Comparison of ENCODE assay signal across 25 mouse cellular contexts in the genomic region with DNA sequence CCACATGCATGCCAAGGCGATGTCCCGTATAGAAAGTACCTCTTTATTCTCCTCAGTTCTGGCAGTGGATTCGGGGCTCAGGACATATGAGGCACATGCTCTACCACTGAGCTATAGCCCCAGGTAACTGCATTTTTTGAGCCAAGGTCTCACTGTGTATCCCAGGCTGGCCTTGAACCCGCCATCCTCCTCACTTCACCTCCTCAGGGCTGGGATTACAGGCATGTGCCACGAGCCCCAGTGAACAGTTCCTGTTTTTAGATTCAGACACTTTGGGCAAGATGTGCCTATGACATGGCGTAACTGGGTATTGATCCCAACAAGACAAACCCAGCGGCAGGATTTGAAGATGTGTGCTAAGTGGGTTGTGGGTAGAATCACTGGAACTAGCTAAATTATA.
DNase-seq lines count a peak whose midpoint lies in the region; ATAC-seq lines count a peak whose summit lies in the region.
"Had no signal": no experiment of that assay in that cellular context is flagged by ENCODE, and none has a peak within 500 bp of the region (broad histone marks: within the 10 kb centered on the region; RNA-seq: fewer than 3 reads in every experiment).

No protein-coding gene starts in this region.

- no peaks in the 10 kb centered on the region for H3K36me3 ChIP-seq in embryonic facial prominence, embryonic 12.5 days
- H3K36me3 ChIP-seq in embryonic facial prominence, embryonic 10.5 days (replicated peaks), result no peaks in the 10 kb centered on the region
- no peaks in the 10 kb centered on the region for H3K36me3 ChIP-seq in hindbrain, embryonic 16.5 days (ENCODE audit: control insufficient read depth, insufficient read depth, low read length)
- H3K36me3 ChIP-seq in hindbrain, embryonic 10.5 days, result no peaks in the 10 kb centered on the region
- no peaks in the 10 kb centered on the region for H3K36me3 ChIP-seq in embryonic facial prominence, embryonic 13.5 days
- no peaks in the 10 kb centered on the region for H3K36me3 ChIP-seq in neural tube, embryonic 15.5 days
- no peaks in the 10 kb centered on the region for H3K36me3 ChIP-seq in midbrain, embryonic 11.5 days (ENCODE audit: control insufficient read depth, insufficient read depth, low read length)
- H3K36me3 ChIP-seq: forebrain, embryonic 10.5 days; G1E; heart, embryonic 15.5 days; intestine, embryonic 15.5 days had no signal

- 85% methylated on average over 7 of the region's 7 CpGs for WGBS in embryonic facial prominence, embryonic 12.5 days
- WGBS in embryonic facial prominence, embryonic 10.5 days, result 95% methylated on average over 7 of the region's 7 CpGs
- 82% methylated on average over 7 of the region's 7 CpGs for WGBS in hindbrain, embryonic 16.5 days
- WGBS in hindbrain, embryonic 10.5 days, result 93% methylated on average over 7 of the region's 7 CpGs
- 82% methylated on average over 7 of the region's 7 CpGs for WGBS in embryonic facial prominence, embryonic 13.5 days
- 78% methylated on average over 7 of the region's 7 CpGs for WGBS in neural tube, embryonic 15.5 days
- WGBS in midbrain, embryonic 11.5 days, result 89% methylated on average over 7 of the region's 7 CpGs

- no peak overlapping the region for H3K4me3 ChIP-seq in embryonic facial prominence, embryonic 12.5 days
- no peak overlapping the region for H3K4me3 ChIP-seq in embryonic facial prominence, embryonic 10.5 days
- H3K4me3 ChIP-seq in hindbrain, embryonic 16.5 days (ENCODE audit: low read length), result no peak overlapping the region
- no peak overlapping the region for H3K4me3 ChIP-seq in hindbrain, embryonic 10.5 days
- no peak overlapping the region for H3K4me3 ChIP-seq in embryonic facial prominence, embryonic 13.5 days
- no peak overlapping the region for H3K4me3 ChIP-seq in neural tube, embryonic 15.5 days (replicated peaks)
- H3K4me3 ChIP-seq in midbrain, embryonic 11.5 days (ENCODE audit: low read depth, low read length), result no peak overlapping the region
- H3K4me3 ChIP-seq: forebrain, embryonic 10.5 days; gastrocnemius, adult 2 months; heart, adult 2 months; heart, embryonic 15.5 days; intestine, embryonic 15.5 days had no signal

- H3K4me2 ChIP-seq in embryonic facial prominence, embryonic 12.5 days (replicated peaks), result no peak overlapping the region
- no peak overlapping the region for H3K4me2 ChIP-seq in hindbrain, embryonic 16.5 days (ENCODE audit: low read length)
- no peak overlapping the region for H3K4me2 ChIP-seq in embryonic facial prominence, embryonic 13.5 days
- no peak overlapping the region for H3K4me2 ChIP-seq in neural tube, embryonic 15.5 days
- no peak overlapping the region for H3K4me2 ChIP-seq in midbrain, embryonic 11.5 days
- H3K4me2 ChIP-seq: heart, embryonic 11.5 days; heart, embryonic 15.5 days; intestine, embryonic 15.5 days had no signal

- H3K27me3 ChIP-seq in embryonic facial prominence, embryonic 12.5 days, result no peaks in the 10 kb centered on the region
- H3K27me3 ChIP-seq in embryonic facial prominence, embryonic 10.5 days (replicated peaks; ENCODE audit: low read depth, poor library complexity, severe bottlenecking), result no peaks in the 10 kb centered on the region
- H3K27me3 ChIP-seq in hindbrain, embryonic 16.5 days (replicated peaks; ENCODE audit: control insufficient read depth, insufficient read depth, low read length), result no peaks in the 10 kb centered on the region
- H3K27me3 ChIP-seq in hindbrain, embryonic 10.5 days (ENCODE audit: insufficient read depth, poor library complexity, severe bottlenecking), result no peaks in the 10 kb centered on the region
- H3K27me3 ChIP-seq in embryonic facial prominence, embryonic 13.5 days, result no peaks in the 10 kb centered on the region
- H3K27me3 ChIP-seq in neural tube, embryonic 15.5 days (replicated peaks), result no peaks in the 10 kb centered on the region
- no peaks in the 10 kb centered on the region for H3K27me3 ChIP-seq in midbrain, embryonic 11.5 days (ENCODE audit: control insufficient read depth, insufficient read depth, low read length)
- H3K27me3 ChIP-seq: heart, embryonic 15.5 days; intestine, embryonic 15.5 days had no signal

- no peak for ATAC-seq in embryonic facial prominence, embryonic 12.5 days (ENCODE audit: insufficient number of reproducible peaks, insufficient read depth, low FRiP score, low TSS enrichment)
- peak; percentile 30; the same call in 1 of the 2 replicates for ATAC-seq in hindbrain, embryonic 16.5 days
- ATAC-seq in embryonic facial prominence, embryonic 13.5 days (ENCODE audit: insufficient number of reproducible peaks, insufficient read depth, low FRiP score, low TSS enrichment, low read depth), result no peak
- no peak for ATAC-seq in neural tube, embryonic 15.5 days (ENCODE audit: low FRiP score)
- no peak for ATAC-seq in midbrain, embryonic 11.5 days (ENCODE audit: low FRiP score)
- ATAC-seq: CD4-positive, CD25-positive, alpha-beta regulatory T cell, adult 4 months; forebrain, embryonic 14.5 days; intestine, embryonic 15.5 days had no signal

- H3K9ac ChIP-seq in embryonic facial prominence, embryonic 12.5 days, result no peak overlapping the region
- no peak overlapping the region for H3K9ac ChIP-seq in hindbrain, embryonic 16.5 days (ENCODE audit: low read depth, low read length)
- no peak overlapping the region for H3K9ac ChIP-seq in embryonic facial prominence, embryonic 13.5 days
- H3K9ac ChIP-seq in neural tube, embryonic 15.5 days (replicated peaks), result no peak overlapping the region
- H3K9ac ChIP-seq in midbrain, embryonic 11.5 days (ENCODE audit: low read length), result no peak overlapping the region
- H3K9ac ChIP-seq: heart, embryonic 15.5 days; intestine, embryonic 15.5 days had no signal

- H3K4me1 ChIP-seq in embryonic facial prominence, embryonic 12.5 days, result 0 out of 2 replicates have a peak, but pooled peaks cover 5% of the 10 kb centered on the region
- H3K4me1 ChIP-seq in embryonic facial prominence, embryonic 10.5 days, result no peaks in the 10 kb centered on the region
- H3K4me1 ChIP-seq in hindbrain, embryonic 16.5 days (ENCODE audit: control insufficient read depth, insufficient read depth, low read depth, low read length), result no peaks in the 10 kb centered on the region
- no peaks in the 10 kb centered on the region for H3K4me1 ChIP-seq in hindbrain, embryonic 10.5 days (replicated peaks)
- H3K4me1 ChIP-seq in embryonic facial prominence, embryonic 13.5 days, result peaks cover 24% of the 10 kb centered on the region
- H3K4me1 ChIP-seq in neural tube, embryonic 15.5 days, result peaks cover 7% of the 10 kb centered on the region; the same call in 1 of the 2 replicates
- no peaks in the 10 kb centered on the region for H3K4me1 ChIP-seq in midbrain, embryonic 11.5 days (ENCODE audit: control insufficient read depth, insufficient read depth, low read length)
- H3K4me1 ChIP-seq: heart, embryonic 15.5 days; intestine, embryonic 15.5 days had no signal

- H3K9me3 ChIP-seq in embryonic facial prominence, embryonic 12.5 days, result no peaks in the 10 kb centered on the region
- H3K9me3 ChIP-seq in embryonic facial prominence, embryonic 10.5 days, result no peaks in the 10 kb centered on the region
- H3K9me3 ChIP-seq in hindbrain, embryonic 16.5 days (ENCODE audit: control insufficient read depth, low read length), result no peaks in the 10 kb centered on the region
- H3K9me3 ChIP-seq in hindbrain, embryonic 10.5 days, result no peaks in the 10 kb centered on the region
- no peaks in the 10 kb centered on the region for H3K9me3 ChIP-seq in embryonic facial prominence, embryonic 13.5 days
- H3K9me3 ChIP-seq in neural tube, embryonic 15.5 days (replicated peaks), result no peaks in the 10 kb centered on the region
- no peaks in the 10 kb centered on the region for H3K9me3 ChIP-seq in midbrain, embryonic 11.5 days (ENCODE audit: control insufficient read depth, low read length)
- H3K9me3 ChIP-seq: forebrain, embryonic 10.5 days; G1E; heart, embryonic 15.5 days; intestine, embryonic 15.5 days had no signal

- no peak for DNase-seq in embryonic facial prominence, embryonic 10.5 days (ENCODE audit: low spot score)
- no peak for DNase-seq in hindbrain, embryonic 10.5 days (ENCODE audit: low spot score)
- no peak for DNase-seq in midbrain, embryonic 11.5 days (ENCODE audit: low spot score, missing footprints)
- DNase-seq: adrenal gland, postnatal 10 days; B cell, adult 2 months; cerebellum, adult 11 months; cerebellum, adult 8-10 months; cerebellum, postnatal 14 days; embryo, embryonic 11 days; gastrocnemius, adult 2 months; gastrocnemius, postnatal 36 days; heart, adult 2 months; heart, postnatal 14 days; kidney, adult 18-20 months had no signal

- peak overlapping the region; percentile 60 for H3K27ac ChIP-seq in embryonic facial prominence, embryonic 12.5 days
- no peak overlapping the region for H3K27ac ChIP-seq in embryonic facial prominence, embryonic 10.5 days (replicated peaks)
- peak overlapping the region; percentile 3; the same call in 1 of the 2 replicates for H3K27ac ChIP-seq in hindbrain, embryonic 16.5 days (ENCODE audit: low read depth, low read length)
- no peak overlapping the region for H3K27ac ChIP-seq in hindbrain, embryonic 10.5 days
- H3K27ac ChIP-seq in embryonic facial prominence, embryonic 13.5 days, result peak overlapping the region; percentile 72
- peak overlapping the region; percentile 60 for H3K27ac ChIP-seq in neural tube, embryonic 15.5 days (replicated peaks)
- H3K27ac ChIP-seq in midbrain, embryonic 11.5 days (ENCODE audit: low read depth, low read length), result no peak overlapping the region
- H3K27ac ChIP-seq: forebrain, embryonic 10.5 days; gastrocnemius, adult 2 months; heart, adult 2 months; heart, embryonic 15.5 days; intestine, embryonic 15.5 days had no signal

Comparison
In these comparisons a context has a peak if more than half of its experiments do, and no peak if none do; other contexts are left out.
1. H3K27ac ChIP-seq: peak in embryonic facial prominence, embryonic 12.5 days (single experiment), hindbrain, embryonic 16.5 days (single experiment), embryonic facial prominence, embryonic 13.5 days (single experiment) and neural tube, embryonic 15.5 days (single experiment); none in embryonic facial prominence, embryonic 10.5 days (single experiment), hindbrain, embryonic 10.5 days (single experiment) and midbrain, embryonic 11.5 days (single experiment).